Mouse (Mus musculus) spleen, embryonic (tissue): ENCODE measurements around the gene Gramd1b.

ENCODE experiments used
- CTCF ChIA-PET: fragments of 350-600 bp; sonication (Branson Sonifier 250); formaldehyde crosslinking; loops from one replicate; lab custom pipeline; 2022; lab: Charles Lee

The Gramd1b gene

GRCm38 (mm10) chr9:40374533-40374971 is 156.6 kb downstream of the Gramd1b start:
- CTCF ChIA-PET, result no interaction called here

GRCm38 (mm10) chr9:40374052-40374451 is 157.1 kb downstream of the Gramd1b start:
- CTCF ChIA-PET, result no interaction called here

- CTCF ChIA-PET, result no interaction called here
Measured at GRCm38 (mm10) chr9:40370151-40370550, 161.0 kb downstream of the Gramd1b start.

- CTCF ChIA-PET, result no interaction called here
Measured at GRCm38 (mm10) chr9:40366795-40367194, 164.4 kb downstream of the Gramd1b start.

- CTCF ChIA-PET, result interaction anchor here (0.6 kb wide), 1 partner anchor 1969 kb away, joined by 15 read pairs; no protein-coding TSS in a partner anchor
Measured at GRCm38 (mm10) chr9:40364312-40364711, 166.9 kb downstream of the Gramd1b start.

GRCm38 (mm10) chr9:40361970-40362369 is 169.2 kb downstream of the Gramd1b start:
- CTCF ChIA-PET, result interaction anchor here (0.7 kb wide), 1 partner anchor 13 kb away, joined by 6 read pairs; no protein-coding TSS in a partner anchor

GRCm38 (mm10) chr9:40358408-40358896 is 172.7 kb downstream of the Gramd1b start:
- CTCF ChIA-PET, result no interaction called here

- CTCF ChIA-PET, result no interaction called here
Measured at GRCm38 (mm10) chr9:40356768-40357446, 174.3 kb downstream of the Gramd1b start.

- CTCF ChIA-PET, result no interaction called here
Measured at GRCm38 (mm10) chr9:40356368-40356767, 174.8 kb downstream of the Gramd1b start.

GRCm38 (mm10) chr9:40355406-40355805 is 175.8 kb downstream of the Gramd1b start:
- CTCF ChIA-PET, result no interaction called here

- CTCF ChIA-PET, result no interaction called here
Measured at GRCm38 (mm10) chr9:40353596-40353995, 177.6 kb downstream of the Gramd1b start.

- CTCF ChIA-PET, result interaction anchor here (0.7 kb wide), 1 partner anchor 488 kb away, joined by 4 read pairs; no protein-coding TSS in a partner anchor
Measured at GRCm38 (mm10) chr9:40350640-40351039, 180.5 kb downstream of the Gramd1b start.

GRCm38 (mm10) chr9:40350052-40350451 is 181.1 kb downstream of the Gramd1b start:
- CTCF ChIA-PET, result no interaction called here

GRCm38 (mm10) chr9:40349554-40349953 is 181.6 kb downstream of the Gramd1b start:
- CTCF ChIA-PET, result no interaction called here

GRCm38 (mm10) chr9:40348714-40349233 is 182.4 kb downstream of the Gramd1b start:
- CTCF ChIA-PET, result interaction anchor here (0.5 kb wide), 1 partner anchor 13 kb away, joined by 6 read pairs; no protein-coding TSS in a partner anchor

GRCm38 (mm10) chr9:40346232-40346984 is 184.8 kb downstream of the Gramd1b start:
- CTCF ChIA-PET, result no interaction called here

- CTCF ChIA-PET, result no interaction called here
Measured at GRCm38 (mm10) chr9:40345493-40346231, 185.5 kb downstream of the Gramd1b start.

- CTCF ChIA-PET, result interaction anchor here (0.6 to 0.7 kb wide), 2 partner anchors 31 to 248 kb away, joined by 3 to 9 read pairs; no protein-coding TSS in a partner anchor
Measured at GRCm38 (mm10) chr9:40344801-40345492, 186.2 kb downstream of the Gramd1b start.

- CTCF ChIA-PET, result no interaction called here
Measured at GRCm38 (mm10) chr9:40343828-40344227, 187.4 kb downstream of the Gramd1b start.

- CTCF ChIA-PET, result interaction anchor here (0.6 kb wide), 1 partner anchor 13 kb away, joined by 15 read pairs; no protein-coding TSS in a partner anchor
Measured at GRCm38 (mm10) chr9:40343053-40343652, 188.0 kb downstream of the Gramd1b start.
